Mouse (Mus musculus): ENCODE results near the gene Fndc3b.

Fndc3b gene

DNA sequence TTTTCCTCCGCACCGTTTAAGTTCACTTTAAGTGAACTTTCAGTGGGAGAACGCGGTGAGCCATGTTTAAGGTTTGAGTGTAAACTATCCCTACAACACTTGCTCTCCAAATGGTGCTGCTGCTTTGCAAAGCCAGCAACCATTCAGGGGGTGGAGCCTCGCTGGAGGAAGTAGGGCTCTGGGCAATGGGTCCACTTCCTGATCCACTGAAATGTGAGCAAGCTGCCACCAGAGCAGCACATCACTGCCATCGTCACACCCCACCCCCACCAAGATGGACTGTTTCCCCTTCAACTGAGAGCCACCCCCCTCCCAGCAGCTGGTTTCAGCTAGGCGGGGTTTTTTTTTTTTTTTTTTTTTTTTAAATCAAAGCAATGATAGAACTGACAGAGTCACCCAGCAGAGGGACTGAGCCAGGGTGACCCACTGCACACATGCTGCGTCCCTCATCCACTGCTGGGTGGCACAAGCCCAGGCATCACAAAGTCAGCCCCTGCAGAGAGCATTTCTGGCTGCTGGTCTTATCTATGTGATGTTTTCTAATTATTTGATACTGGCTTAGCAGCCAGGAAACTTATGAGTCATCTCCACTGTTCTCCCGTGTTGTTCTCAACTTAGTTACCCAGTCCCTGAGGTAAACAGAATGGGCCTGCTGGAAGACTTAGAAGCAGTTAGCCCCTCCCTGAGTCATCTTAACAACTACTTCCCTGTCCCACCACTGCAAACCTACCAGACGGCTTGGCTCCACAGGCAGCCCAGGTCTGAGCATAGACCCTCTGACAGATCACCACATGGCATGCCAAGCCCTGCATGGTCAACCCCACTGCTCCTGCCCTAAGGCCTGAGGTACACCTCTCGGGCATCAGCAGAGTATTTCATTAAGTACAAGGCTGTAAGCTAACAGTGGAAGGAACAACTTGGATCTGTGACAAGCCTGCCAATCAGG, 112.4 kb downstream of the Fndc3b start:
- DNase-seq (ENCODE audit: low read depth, low spot score): no peak

- DNase-seq (ENCODE audit: low read depth, low spot score): no peak
Observed at GRCm38 (mm10) chr3:27593485-27594138, 117.5 kb downstream of the Fndc3b start.

DNA sequence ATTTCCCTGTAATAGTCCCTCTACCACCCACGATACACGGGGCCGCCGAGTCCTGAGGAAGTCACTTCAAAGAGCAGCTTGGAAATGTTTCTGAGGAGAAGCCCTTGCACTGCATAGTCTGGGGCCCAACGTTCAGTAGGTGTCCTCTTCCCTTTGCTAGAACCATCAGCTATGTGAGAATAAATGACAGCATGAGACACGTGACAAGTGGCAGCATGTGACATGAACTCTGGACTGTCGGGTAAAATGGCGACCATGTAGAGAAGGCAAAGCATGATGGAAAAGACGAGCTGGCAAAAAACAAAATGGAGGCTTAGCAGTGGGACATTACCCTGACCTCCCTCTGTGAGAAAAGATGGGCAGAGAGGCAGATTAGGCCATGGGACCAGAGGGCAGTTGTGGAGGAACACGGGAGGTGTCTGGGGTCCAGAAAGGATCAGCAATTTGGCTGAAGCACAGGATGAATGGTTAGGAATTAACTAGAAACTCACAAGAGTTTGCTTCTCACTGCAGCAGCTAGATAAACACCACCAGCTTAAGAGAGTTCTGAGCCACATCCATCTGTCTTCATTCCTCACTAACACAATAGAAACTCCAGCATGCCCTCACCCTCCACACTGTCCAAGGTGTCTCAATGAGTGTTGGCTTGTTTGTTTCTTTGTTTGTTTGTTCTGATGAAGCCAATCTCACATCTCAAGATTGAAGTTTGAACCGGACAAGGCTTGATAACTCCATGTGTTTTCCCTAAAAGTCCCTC, 118.2 kb downstream of the Fndc3b start:
- DNase-seq (ENCODE audit: low read depth, low spot score): no peak

GRCm38 (mm10) chr3:27590823-27591222, 120.3 kb downstream of the Fndc3b start:
- no peak for DNase-seq (ENCODE audit: low read depth, low spot score)

DNA sequence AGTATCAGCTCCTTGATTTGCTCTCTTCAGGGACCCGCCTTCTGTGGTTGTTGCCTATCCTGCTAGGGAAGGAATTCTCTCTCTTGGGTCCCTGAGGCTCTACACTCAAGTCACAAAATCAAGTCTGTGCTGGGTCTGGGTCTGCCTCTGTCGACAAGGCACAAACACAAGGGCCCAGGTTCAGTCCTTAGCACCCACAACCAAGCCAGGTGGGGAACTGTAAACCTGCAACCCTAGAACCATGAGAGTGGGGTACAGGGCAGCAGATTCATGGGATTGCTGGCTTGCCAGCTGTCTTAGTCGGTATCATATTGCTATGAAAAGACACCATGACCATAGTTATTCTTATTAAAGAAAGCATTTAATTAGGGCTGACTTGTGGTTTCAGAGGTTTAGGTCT, 121.8 kb downstream of the Fndc3b start:
- no peak for DNase-seq (ENCODE audit: low read depth, low spot score)

- DNase-seq (ENCODE audit: low read depth, low spot score): no peak
Observed at GRCm38 (mm10) chr3:27588604-27589003, 122.5 kb downstream of the Fndc3b start.

- no peak for DNase-seq (ENCODE audit: low read depth, low spot score)
Observed at GRCm38 (mm10) chr3:27584607-27585605, 126.2 kb downstream of the Fndc3b start.

DNA sequence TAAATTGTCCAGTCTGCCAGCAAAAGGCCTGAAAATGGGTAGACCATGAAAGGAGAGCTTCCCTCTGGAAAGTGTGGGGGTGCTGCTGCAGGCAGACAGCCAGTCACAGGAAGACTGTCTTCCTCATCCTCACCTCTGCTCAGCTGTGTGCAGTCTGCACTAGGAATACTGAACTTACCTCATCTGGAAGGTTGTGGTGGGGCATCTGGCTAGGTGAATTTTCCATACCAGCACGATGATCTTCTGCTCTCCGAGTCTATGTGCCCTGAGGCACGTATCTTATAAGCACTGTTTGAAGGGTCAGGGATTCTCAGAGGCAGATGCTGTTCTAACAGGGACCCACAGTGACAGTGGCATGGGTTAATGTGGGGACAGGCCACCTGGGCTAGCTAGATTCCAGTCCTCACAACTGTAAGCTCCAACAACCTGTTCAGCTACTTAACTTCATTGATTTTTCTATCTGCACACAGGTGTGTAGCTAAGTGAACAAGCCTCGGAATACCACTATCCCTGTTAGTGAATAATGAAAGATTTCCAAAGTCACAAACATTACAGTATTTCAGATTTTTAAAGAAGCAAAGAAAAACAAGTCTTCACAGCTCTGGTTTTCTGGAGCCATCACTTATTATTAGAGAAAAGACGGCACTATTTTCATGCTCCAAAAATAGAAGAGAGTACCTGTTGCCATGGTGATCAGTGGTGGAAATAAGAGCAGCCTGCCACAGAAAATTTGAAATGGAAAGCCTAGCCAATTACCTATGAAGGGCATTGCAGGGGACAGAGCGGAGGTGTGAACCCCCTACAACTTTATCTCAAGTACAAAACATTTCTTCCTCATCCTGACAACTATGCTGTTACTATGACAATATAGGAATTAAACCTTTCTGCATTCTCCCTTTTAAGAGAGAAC, 128.9 kb downstream of the Fndc3b start:
- DNase-seq (ENCODE audit: low read depth, low spot score): no peak

GRCm38 (mm10) chr3:27580956-27581355, 130.2 kb downstream of the Fndc3b start:
- no peak for DNase-seq (ENCODE audit: low read depth, low spot score)

GRCm38 (mm10) chr3:27579894-27580613, 131.1 kb downstream of the Fndc3b start:
- DNase-seq (ENCODE audit: low read depth, low spot score): no peak

GRCm38 (mm10) chr3:27579229-27579628, 131.9 kb downstream of the Fndc3b start:
- no peak for DNase-seq (ENCODE audit: low read depth, low spot score)

DNA sequence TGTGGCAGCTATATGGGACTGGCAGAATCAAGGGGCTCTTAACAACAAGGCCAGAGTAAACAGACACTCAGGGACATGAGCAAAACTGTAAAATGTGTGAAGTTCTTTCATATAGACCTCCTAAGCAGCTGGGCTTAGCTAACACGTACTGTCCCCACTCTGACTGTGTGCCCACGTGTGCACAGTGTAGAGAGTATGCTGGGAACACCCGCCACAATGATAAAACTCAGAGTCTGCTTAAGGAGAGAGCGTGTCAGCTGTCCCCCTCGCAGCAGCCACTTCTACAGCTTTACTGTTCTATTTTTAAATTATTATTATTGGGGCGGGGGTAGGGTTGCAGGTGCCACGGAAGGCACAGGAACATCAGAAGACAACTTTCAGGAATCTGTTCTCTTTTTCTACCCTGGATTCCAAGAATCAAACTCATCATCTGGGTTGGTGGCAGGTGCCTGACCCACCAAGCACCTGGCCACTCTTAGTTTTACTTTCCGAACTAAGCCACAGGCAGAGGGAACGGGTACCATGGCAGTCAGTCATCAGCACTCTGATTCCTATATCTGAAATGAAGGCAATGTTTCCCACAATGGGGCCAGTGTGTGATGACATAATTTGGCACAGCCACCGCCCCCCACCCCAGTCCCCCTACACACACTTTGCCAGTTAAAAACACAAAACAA, 133.6 kb downstream of the Fndc3b start:
- no peak for DNase-seq (ENCODE audit: low read depth, low spot score)

GRCm38 (mm10) chr3:27574241-27574640, 136.9 kb downstream of the Fndc3b start:
- no peak for DNase-seq (ENCODE audit: low read depth, low spot score)

DNA sequence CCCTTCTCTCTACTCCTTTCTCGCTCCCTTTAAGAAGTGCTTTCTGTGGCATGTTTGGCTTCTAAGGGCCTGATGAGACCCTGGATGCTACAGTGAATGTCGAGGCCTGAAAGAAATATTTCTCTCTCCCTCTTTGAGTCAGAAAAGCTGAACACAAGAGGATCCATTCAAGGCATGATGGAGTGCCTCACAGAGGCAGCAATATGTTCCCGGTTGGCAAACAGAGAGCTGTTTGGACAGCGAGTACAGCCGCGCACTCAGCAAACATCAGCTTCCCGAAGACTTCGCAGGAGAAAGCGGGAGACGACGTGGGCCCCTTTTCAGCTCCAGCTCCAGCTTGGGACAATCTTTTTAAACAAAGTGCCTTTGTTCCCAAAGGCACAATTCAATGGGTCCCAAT, 137.6 kb downstream of the Fndc3b start:
- DNase-seq (ENCODE audit: low read depth, low spot score): no peak

DNA sequence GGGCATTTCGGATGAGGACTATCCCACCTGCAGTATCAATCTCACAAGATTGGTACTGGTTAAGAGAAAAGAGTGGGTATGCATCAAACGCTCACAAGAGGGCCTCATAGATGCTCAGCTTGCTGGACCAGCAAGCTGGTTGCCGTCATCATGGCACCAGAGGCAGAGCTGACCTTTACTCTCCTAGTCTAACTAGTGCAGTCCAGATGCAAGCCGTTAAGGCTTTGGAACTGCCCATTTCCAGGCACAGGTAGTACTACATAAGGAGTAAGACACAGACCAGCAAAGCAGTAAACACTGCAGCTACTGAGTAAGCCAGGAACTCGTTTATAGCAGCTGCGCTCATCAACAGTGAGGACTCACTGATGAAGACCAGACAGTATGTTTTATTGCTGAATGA, 138.8 kb downstream of the Fndc3b start:
- DNase-seq (ENCODE audit: low read depth, low spot score): no peak

DNA sequence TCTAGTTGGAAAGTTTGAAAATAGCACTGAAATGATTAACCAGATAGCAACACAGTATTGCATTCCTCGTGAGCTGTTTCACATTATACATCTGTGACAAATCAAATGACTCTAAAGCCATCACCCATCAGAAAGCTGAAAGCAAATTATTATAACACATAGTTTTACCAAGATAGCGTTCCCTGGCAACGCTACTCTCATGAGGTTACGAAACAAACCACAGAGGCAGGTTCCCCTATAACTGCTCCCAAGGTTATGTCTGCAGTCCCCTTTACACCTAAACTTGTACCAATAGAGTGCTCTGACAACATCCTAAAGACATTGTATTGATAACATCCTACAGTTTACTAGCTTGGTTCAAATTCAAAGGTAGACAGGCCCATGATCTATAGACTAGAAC, 145.8 kb downstream of the Fndc3b start:
- DNase-seq (ENCODE audit: low read depth, low spot score): no peak

- DNase-seq (ENCODE audit: low read depth, low spot score): no peak
Observed at GRCm38 (mm10) chr3:27563047-27563624, 148.0 kb downstream of the Fndc3b start.

DNA sequence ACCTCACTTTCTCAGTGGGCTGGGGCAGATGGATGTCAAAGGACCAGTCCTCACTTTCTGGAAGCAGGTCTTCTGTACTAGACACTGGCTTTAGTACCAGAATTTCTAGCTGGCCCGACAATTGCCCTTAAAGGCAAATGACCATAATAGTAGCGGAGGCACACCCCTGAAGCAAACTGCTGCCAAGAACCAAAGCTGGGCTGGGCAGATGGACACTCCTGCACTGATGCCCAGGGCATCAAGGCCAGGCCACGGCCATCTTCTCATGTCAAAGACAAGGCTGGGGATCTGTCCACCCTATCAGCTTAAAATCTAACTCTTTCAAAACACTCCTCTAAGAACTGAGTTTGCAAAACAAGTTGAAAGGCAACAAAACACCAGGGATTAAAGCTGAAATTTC, 148.6 kb downstream of the Fndc3b start:
- DNase-seq (ENCODE audit: low read depth, low spot score): no peak

Data from retina, postnatal 7 days (tissue).